Mouse (Mus musculus) embryonic stem cell, embryonic (primary cell): Measurements from ENCODE around the gene Grk4.
"Not testable (repeated sequence)": the region's sequence is repeated elsewhere in the genome, so short reads cannot be mapped to it uniquely, and the experiment has no call there.

Experiments used
- CTCF ChIA-PET, 4 experiments: fragments of 300-600 bp in 2 of 4; fragments of 350-600 bp in 2 of 4; sonication (Branson Sonifier 250); formaldehyde crosslinking; loops; one replicate each; lab custom pipeline; 2022; ENCODE audit warnings: inconsistent platforms in 2 of 4; lab: Charles Lee
- POLR2A ChIA-PET, 4 experiments: fragments of 300-600 bp in 2 of 4; fragments of 350-600 bp in 2 of 4; sonication (Branson Sonifier 250); formaldehyde crosslinking; loops; one replicate each; lab custom pipeline; 2022; ENCODE audit warnings: antibody characterized with exemption in 4 of 4, inconsistent platforms in 1 of 4; lab: Charles Lee

Grk4 gene

GRCm38 (mm10) chr5:34660591-34661130 lies 482 bp downstream of the Grk4 start:
- ChIA-PET CTCF (interaction anchor here (0.6 to 3.1 kb wide), 52 partner anchors 8 to 879 kb away, joined by 3 to 38 read pairs (median 4); partner anchors contain the start of genes Tnip2 (in 4 of the 4), Mfsd10 (in 3 of the 4), Add1 (in 1 of the 4) and Htt (in 1 of the 4)), POLR2A (interaction anchor here (0.5 to 6.9 kb wide), 167 partner anchors 8 to 1325 kb away, joined by 3 to 197 read pairs (median 4); partner anchors contain the start of genes Mfsd10 (in 4 of the 4), Tnip2 (in 4 of the 4), Add1 (in 3 of the 4) and Fam193a (in 3 of the 4))

GRCm38 (mm10) chr5:34661909-34662308 lies 1.7 kb downstream of the Grk4 start:
- ChIA-PET POLR2A (interaction anchor here in 3 of 4 experiments (0.6 to 6.9 kb wide), 4 partner anchors 24 to 148 kb away, joined by 3 to 197 read pairs (median 32); partner anchors contain the start of genes Htt (in 1 of the 3), Mfsd10 (in 1 of the 3) and Tnip2 (in 1 of the 3)), CTCF (no interaction called here)

- CTCF ChIA-PET = no interaction called here
These were observed 3.1 kb downstream of the Grk4 start for GRCm38 (mm10) chr5:34663231-34663630.

GRCm38 (mm10) chr5:34669493-34669892 lies 9.3 kb downstream of the Grk4 start:
- ChIA-PET POLR2A (interaction anchor here in 3 of 4 experiments (0.6 to 2.4 kb wide), 3 partner anchors 9 to 156 kb away, joined by 3 to 20 read pairs (median 4); partner anchors contain the start of genes Grk4 (in 2 of the 3), Nop14 (in 2 of the 3) and Tnip2 (in 1 of the 3)), CTCF (interaction anchor here (0.5 to 2.2 kb wide), 11 partner anchors 9 to 1524 kb away, joined by 3 to 17 read pairs (median 3); partner anchors contain the start of genes Grk4 (in 4 of the 4), Nop14 (in 4 of the 4) and Rgs12 (in 1 of the 4))

More at GRCm38 (mm10) chr5:34663231-34663630, 3.1 kb downstream of the Grk4 start:
- POLR2A ChIA-PET = interaction anchor here in 1 of 4 experiments (0.5 to 2.2 kb wide), 4 partner anchors 27 to 734 kb away, joined by 3 to 7 read pairs (median 3); partner anchors contain the start of gene Mfsd10

- CTCF ChIA-PET = no interaction called here
- POLR2A ChIA-PET = interaction anchor here in 2 of 4 experiments (0.6 to 0.7 kb wide), 2 partner anchors 10 to 166 kb away, joined by 3 to 6 read pairs; partner anchors contain the start of genes Grk4 (in 1 of the 2) and Nop14 (in 1 of the 2)
These were observed 10.1 kb downstream of the Grk4 start for GRCm38 (mm10) chr5:34670280-34670679.

- POLR2A ChIA-PET = no interaction called here
These were observed 29.7 kb downstream of the Grk4 start for GRCm38 (mm10) chr5:34689868-34690267.

GRCm38 (mm10) chr5:34692782-34693181 lies 32.6 kb downstream of the Grk4 start:
- CTCF ChIA-PET = interaction anchor here in 1 of 4 experiments (0.6 kb wide), 1 partner anchor 296 kb away, joined by 3 read pairs; no protein-coding TSS in a partner anchor
- POLR2A ChIA-PET = no interaction called here

More at GRCm38 (mm10) chr5:34689868-34690267, 29.7 kb downstream of the Grk4 start:
- CTCF ChIA-PET = no interaction called here

GRCm38 (mm10) chr5:34695521-34695920 lies 35.3 kb downstream of the Grk4 start:
- ChIA-PET CTCF (no interaction called here), POLR2A (no interaction called here)

- CTCF ChIA-PET = no interaction called here
- POLR2A ChIA-PET = no interaction called here
These were observed 48.3 kb downstream of the Grk4 start for GRCm38 (mm10) chr5:34708436-34708835.

GRCm38 (mm10) chr5:34714371-34714770 lies 54.2 kb downstream of the Grk4 start:
- CTCF ChIA-PET, POLR2A ChIA-PET: not testable (repeated sequence)

GRCm38 (mm10) chr5:34714816-34715215 lies 54.6 kb downstream of the Grk4 start:
- ChIA-PET POLR2A (no interaction called here), CTCF (no interaction called here)

- ChIA-PET CTCF (interaction anchor here in 1 of 4 experiments (0.7 kb wide), 1 partner anchor 48 kb away, joined by 3 read pairs; no protein-coding TSS in a partner anchor), POLR2A (no interaction called here)
These were observed 69.0 kb downstream of the Grk4 start for GRCm38 (mm10) chr5:34729141-34729540.

GRCm38 (mm10) chr5:34730255-34730654 lies 70.1 kb downstream of the Grk4 start:
- CTCF ChIA-PET = no interaction called here
- POLR2A ChIA-PET = no interaction called here

GRCm38 (mm10) chr5:34751477-34751876 lies 91.3 kb downstream of the Grk4 start:
- CTCF ChIA-PET = no interaction called here
- POLR2A ChIA-PET = interaction anchor here in 1 of 4 experiments (0.8 to 1.6 kb wide), 2 partner anchors 10 to 92 kb away, joined by 3 to 4 read pairs; partner anchors contain the start of genes Grk4, Htt and Nop14

GRCm38 (mm10) chr5:34758762-34759161 lies 98.6 kb downstream of the Grk4 start:
- POLR2A ChIA-PET = interaction anchor here in 1 of 4 experiments (0.6 kb wide), 1 partner anchor 555 kb away, joined by 3 read pairs; no protein-coding TSS in a partner anchor
- CTCF ChIA-PET = no interaction called here

GRCm38 (mm10) chr5:34760850-34761508 lies 100.8 kb downstream of the Grk4 start:
- POLR2A ChIA-PET = interaction anchor here (0.5 to 2.8 kb wide), 30 partner anchors 9 to 814 kb away, joined by 3 to 28 read pairs (median 5); partner anchors contain the start of genes Grk4 (in 3 of the 4), Nop14 (in 3 of the 4), Mfsd10 (in 2 of the 4) and Mxd4 (in 2 of the 4)
- CTCF ChIA-PET = interaction anchor here in 3 of 4 experiments (0.6 to 1.0 kb wide), 5 partner anchors 9 to 353 kb away, joined by 3 to 6 read pairs (median 3); partner anchors contain the start of genes Grk4 (in 1 of the 3) and Nop14 (in 1 of the 3)

- ChIA-PET POLR2A (interaction anchor here (0.5 to 2.8 kb wide), 27 partner anchors 9 to 813 kb away, joined by 3 to 28 read pairs (median 5); partner anchors contain the start of genes Grk4 (in 3 of the 4), Nop14 (in 3 of the 4), Mfsd10 (in 2 of the 4) and Tnip2 (in 2 of the 4)), CTCF (interaction anchor here in 3 of 4 experiments (0.6 to 1.0 kb wide), 3 partner anchors 9 to 354 kb away, joined by 3 to 6 read pairs (median 3); partner anchors contain the start of genes Grk4 (in 1 of the 3) and Nop14 (in 1 of the 3))
These were observed 101.3 kb downstream of the Grk4 start, which contains the start of gene Htt for GRCm38 (mm10) chr5:34761509-34761908. Gene Htt (plus strand): TSS chr5:34761740.
